ENCODE assay signal across 29 mouse cellular contexts in the genomic region with DNA sequence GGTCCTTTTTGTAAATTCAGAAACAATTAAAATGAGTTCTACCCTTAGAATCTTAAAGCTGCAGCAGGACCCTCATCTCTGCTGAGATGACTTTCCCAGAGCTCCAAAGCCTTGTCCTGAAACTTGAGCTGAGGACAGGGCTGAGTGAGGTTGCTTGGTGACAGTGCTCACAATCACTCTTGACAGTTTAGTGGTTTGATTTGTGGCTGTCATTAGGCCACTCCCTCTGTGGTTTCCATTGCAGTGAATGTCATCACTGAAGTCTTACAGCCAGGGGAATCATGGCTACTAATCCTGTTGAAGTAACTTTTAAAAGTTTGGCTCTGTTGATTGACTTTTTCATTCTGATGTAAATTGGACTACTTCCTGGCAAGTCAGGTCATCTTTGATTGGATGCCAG.
A peak's percentile ranks its signal among the peaks of the same experiment; 100 is the strongest.
DNase-seq lines count a peak whose midpoint lies in the region; ATAC-seq and TF ChIP-seq lines count a peak whose summit lies in the region.
"Had no signal": no experiment of that assay in that cellular context is flagged by ENCODE, and none has a peak within 500 bp of the region (broad histone marks: within the 10 kb centered on the region; RNA-seq: fewer than 3 reads in every experiment).

No protein-coding gene starts in this region.

- no peak for TF ChIP-seq POLR2A in liver, adult 2 months (IDR thresholded peaks at IDR 0.05; ENCODE audit: extremely low read depth, insufficient read depth, low read length)

- no peaks in the 10 kb centered on the region for H3K4me1 ChIP-seq in intestine, embryonic 14.5 days (replicated peaks; ENCODE audit: control insufficient read depth, insufficient read depth, low read length)
- H3K4me1 ChIP-seq in intestine, embryonic 16.5 days (ENCODE audit: control insufficient read depth, insufficient read depth, low read length): no peaks in the 10 kb centered on the region
- H3K4me1 ChIP-seq in liver, adult 2 months (ENCODE audit: control insufficient read depth, insufficient read depth, low read length): no peaks in the 10 kb centered on the region
- H3K4me1 ChIP-seq in liver, embryonic 12.5 days: no peaks in the 10 kb centered on the region
- no peaks in the 10 kb centered on the region for H3K4me1 ChIP-seq in hindbrain, embryonic 10.5 days (replicated peaks)
- H3K4me1 ChIP-seq: heart, embryonic 12.5 days; hindbrain, embryonic 15.5 days; limb, embryonic 12.5 days; megakaryocyte, embryonic 14.5 days; midbrain, embryonic 13.5 days had no signal

- H3K36me3 ChIP-seq in intestine, embryonic 14.5 days (ENCODE audit: control insufficient read depth, insufficient read depth, low read length): no peaks in the 10 kb centered on the region
- no peaks in the 10 kb centered on the region for H3K36me3 ChIP-seq in intestine, embryonic 16.5 days (ENCODE audit: control insufficient read depth, insufficient read depth, low read length)
- H3K36me3 ChIP-seq in liver, adult 2 months (ENCODE audit: control insufficient read depth, insufficient read depth, low read length): no peaks in the 10 kb centered on the region
- H3K36me3 ChIP-seq in liver, embryonic 12.5 days: no peaks in the 10 kb centered on the region
- H3K36me3 ChIP-seq in hindbrain, embryonic 10.5 days: no peaks in the 10 kb centered on the region
- H3K36me3 ChIP-seq: G1E; heart, embryonic 12.5 days; hindbrain, embryonic 15.5 days; limb, embryonic 12.5 days; midbrain, embryonic 13.5 days had no signal

- no peak for TF ChIP-seq CTCF in liver, adult 2 months (IDR thresholded peaks at IDR 0.05; ENCODE audit: low read depth, low read length)

- no peak overlapping the region for H3K27ac ChIP-seq in intestine, embryonic 14.5 days (ENCODE audit: low read depth)
- H3K27ac ChIP-seq in intestine, embryonic 16.5 days (ENCODE audit: low read length): no peak overlapping the region
- no peak overlapping the region for H3K27ac ChIP-seq in liver, adult 2 months (replicated peaks; ENCODE audit: insufficient read depth, low read depth, low read length)
- no peak overlapping the region for H3K27ac ChIP-seq in liver, embryonic 12.5 days
- H3K27ac ChIP-seq in hindbrain, embryonic 10.5 days: no peak overlapping the region
- H3K27ac ChIP-seq: gastrocnemius, adult 2 months; heart, adult 2 months; hindbrain, embryonic 15.5 days; left cerebral cortex, adult 2 months; limb, embryonic 12.5 days; midbrain, embryonic 13.5 days had no signal

- no peaks in the 10 kb centered on the region for H3K9me3 ChIP-seq in intestine, embryonic 14.5 days (ENCODE audit: control insufficient read depth, low read length)
- no peaks in the 10 kb centered on the region for H3K9me3 ChIP-seq in intestine, embryonic 16.5 days (ENCODE audit: control insufficient read depth, low read length)
- H3K9me3 ChIP-seq in liver, embryonic 12.5 days (replicated peaks): no peaks in the 10 kb centered on the region
- H3K9me3 ChIP-seq in hindbrain, embryonic 10.5 days: no peaks in the 10 kb centered on the region
- H3K9me3 ChIP-seq: G1E; heart, embryonic 12.5 days; hindbrain, embryonic 15.5 days; limb, embryonic 12.5 days; megakaryocyte, embryonic 14.5 days; midbrain, embryonic 13.5 days had no signal

- ATAC-seq in intestine, embryonic 14.5 days (replicated peaks; ENCODE audit: low FRiP score, low TSS enrichment, low read depth): no peak
- no peak for ATAC-seq in intestine, embryonic 16.5 days
- ATAC-seq in liver, embryonic 12.5 days: no peak
- ATAC-seq: forebrain, embryonic 16.5 days; inflammation-experienced regulatory T-cells, adult 6 months; liver, postnatal 0 days; midbrain, embryonic 13.5 days; Patski had no signal

- H3K4me3 ChIP-seq in intestine, embryonic 14.5 days (ENCODE audit: low read depth, low read length): no peak overlapping the region
- no peak overlapping the region for H3K4me3 ChIP-seq in intestine, embryonic 16.5 days (ENCODE audit: low read length)
- H3K4me3 ChIP-seq in liver, adult 2 months (ENCODE audit: insufficient read depth, low read depth, low read length): no peak overlapping the region
- H3K4me3 ChIP-seq in liver, embryonic 12.5 days: no peak overlapping the region
- H3K4me3 ChIP-seq in hindbrain, embryonic 10.5 days: no peak overlapping the region
- H3K4me3 ChIP-seq: gastrocnemius, adult 2 months; heart, adult 2 months; heart, embryonic 12.5 days; hindbrain, embryonic 15.5 days; left cerebral cortex, adult 2 months; limb, embryonic 12.5 days; megakaryocyte, embryonic 14.5 days; midbrain, embryonic 13.5 days had no signal

- no peaks in the 10 kb centered on the region for H3K27me3 ChIP-seq in intestine, embryonic 14.5 days (replicated peaks; ENCODE audit: control insufficient read depth, insufficient read depth, low read length)
- H3K27me3 ChIP-seq in intestine, embryonic 16.5 days (replicated peaks; ENCODE audit: control insufficient read depth, insufficient read depth, low read length): no peaks in the 10 kb centered on the region
- H3K27me3 ChIP-seq in liver, adult 2 months (ENCODE audit: control insufficient read depth, insufficient read depth, low read length): no peaks in the 10 kb centered on the region
- H3K27me3 ChIP-seq in liver, embryonic 12.5 days (replicated peaks): no peaks in the 10 kb centered on the region
- H3K27me3 ChIP-seq in hindbrain, embryonic 10.5 days (ENCODE audit: insufficient read depth, poor library complexity, severe bottlenecking): no peaks in the 10 kb centered on the region
- H3K27me3 ChIP-seq: heart, embryonic 12.5 days; hindbrain, embryonic 15.5 days; limb, embryonic 12.5 days; megakaryocyte, embryonic 14.5 days; midbrain, embryonic 13.5 days had no signal

- H3K4me2 ChIP-seq in intestine, embryonic 14.5 days (ENCODE audit: low read length): no peak overlapping the region
- no peak overlapping the region for H3K4me2 ChIP-seq in intestine, embryonic 16.5 days (ENCODE audit: low read depth, low read length)
- no peak overlapping the region for H3K4me2 ChIP-seq in liver, embryonic 12.5 days
- H3K4me2 ChIP-seq: heart, embryonic 12.5 days; hindbrain, embryonic 15.5 days; limb, embryonic 12.5 days; liver, embryonic 11.5 days; midbrain, embryonic 13.5 days had no signal

- H3K79me2 ChIP-seq in liver, adult 2 months (ENCODE audit: control insufficient read depth, insufficient read depth, low read length): no peaks in the 10 kb centered on the region

- peak; percentile 45 for DNase-seq in intestine, embryonic 14.5 days (ENCODE audit: low spot score)
- DNase-seq in liver, adult 2 months (ENCODE audit: extremely low read depth, low read depth, low spot score): peak; percentile 62
- peak; percentile 32 for DNase-seq in R1 (ENCODE audit: low read depth, low spot score)
- DNase-seq in hindbrain, embryonic 10.5 days (ENCODE audit: low spot score): no peak
- no peak for DNase-seq in left cerebral cortex, adult 18-20 months (ENCODE audit: low spot score in 2 of 2)
- DNase-seq: adrenal gland, postnatal 25 days; cerebellum, adult 11-12 months; cerebellum, adult 9-11 months; gastrocnemius, adult 2 months; gastrocnemius, postnatal 36 days; heart, adult 2 months; kidney, adult 2 months; liver, postnatal 0 days; right cerebral cortex, postnatal 25 days; spleen, adult 18-20 months; thymus, postnatal 14 days had no signal

- no peak overlapping the region for H3K9ac ChIP-seq in intestine, embryonic 14.5 days (ENCODE audit: low read length)
- H3K9ac ChIP-seq in intestine, embryonic 16.5 days (ENCODE audit: low read depth, low read length): no peak overlapping the region
- no peak overlapping the region for H3K9ac ChIP-seq in liver, adult 2 months (ENCODE audit: low read depth, low read length)
- no peak overlapping the region for H3K9ac ChIP-seq in liver, embryonic 12.5 days
- H3K9ac ChIP-seq: heart, embryonic 12.5 days; hindbrain, embryonic 15.5 days; limb, embryonic 12.5 days; liver, postnatal 0 days; midbrain, embryonic 13.5 days had no signal

Comparison
In these comparisons a context has a peak if more than half of its experiments do, and no peak if none do; other contexts are left out.
1. DNase-seq: peak in intestine, embryonic 14.5 days (single experiment), liver, adult 2 months (single experiment) and R1 (single experiment); none in hindbrain, embryonic 10.5 days (single experiment) and left cerebral cortex, adult 18-20 months (0 of 2).